Mouse (Mus musculus) adrenal gland, adult 10 weeks (tissue): ENCODE results near the gene Homer2. TPM values are rescaled to one million over a fixed set of nuclear protein-coding genes. Genes with fewer than 3 reads are reported as not detected.

Source experiments
- polyA plus RNA-seq: library from polyadenylated mRNA; stranded (reverse); fragments of 350-450 nt; fragmentation: Illumina TruSeq; extraction: RNeasy Lipid Tissue Mini Kit (QIAGEN cat#74804); gene quantifications from one replicate; pipeline ENCODE4 v1.2.3, GENCODE M21; 2014; ENCODE audit warnings: low read depth, low replicate concordance

Gene Homer2
- polyA plus RNA-seq = 1.2 TPM

GRCm38 (mm10) chr7:81707471-81708140 lies at the start of gene Homer2:
Gene Homer2 (minus strand): TSS chr7:81707527.

GRCm38 (mm10) chr7:81571108-81571940 lies 136.0 kb downstream of the Homer2 start, which contains the start of gene Whamm:
Gene Whamm (plus strand): TSS chr7:81571266.

GRCm38 (mm10) chr7:81566892-81567291 lies 140.4 kb downstream of the Homer2 start, which contains the start of gene Fsd2:
Gene Fsd2 (minus strand): TSS chr7:81566944.

Other genes starting within 250 kb of the Homer2 start
- gene Ap3b2, start 213.6 kb downstream of the Homer2 start, polyA plus RNA-seq = 1.9 TPM
- gene BC048679, start 209.2 kb downstream of the Homer2 start, polyA plus RNA-seq = not detected
- 1.2 TPM for gene Fsd2, start 140.6 kb downstream of the Homer2 start, polyA plus RNA-seq
- 12.7 TPM for gene Whamm, start 136.3 kb downstream of the Homer2 start, polyA plus RNA-seq
- 235 TPM for gene Ramac, start 55.4 kb upstream of the Homer2 start, polyA plus RNA-seq
- 7.0 TPM for gene 3110040N11Rik, start 82.0 kb upstream of the Homer2 start, polyA plus RNA-seq
- 461 TPM for gene Btbd1, start 121.9 kb upstream of the Homer2 start, polyA plus RNA-seq
- gene Gm10160, start 148.3 kb upstream of the Homer2 start, polyA plus RNA-seq = not detected
- gene Tm6sf1, start 151.5 kb upstream of the Homer2 start, polyA plus RNA-seq = 19.6 TPM
- gene Hdgfl3, start 226.9 kb upstream of the Homer2 start, polyA plus RNA-seq = 32.5 TPM